Mouse (Mus musculus): ENCODE results near the gene Rimbp2.

- TF ChIP-seq POLR2A (IDR thresholded peaks at IDR 0.05; ENCODE audit: borderline replicate concordance, control insufficient read depth, low read depth, low read length) (no peak), CTCF (IDR thresholded peaks at IDR 0.05; ENCODE audit: control insufficient read depth, insufficient read depth, low read length) (no peak)
Measured at GRCm38 (mm10) chr5:128953278-128954070, at the start of gene Rimbp2.

All from bone marrow, adult 2 months (tissue).